ENCODE assay signal across 8 mouse cellular contexts in the genomic region with DNA sequence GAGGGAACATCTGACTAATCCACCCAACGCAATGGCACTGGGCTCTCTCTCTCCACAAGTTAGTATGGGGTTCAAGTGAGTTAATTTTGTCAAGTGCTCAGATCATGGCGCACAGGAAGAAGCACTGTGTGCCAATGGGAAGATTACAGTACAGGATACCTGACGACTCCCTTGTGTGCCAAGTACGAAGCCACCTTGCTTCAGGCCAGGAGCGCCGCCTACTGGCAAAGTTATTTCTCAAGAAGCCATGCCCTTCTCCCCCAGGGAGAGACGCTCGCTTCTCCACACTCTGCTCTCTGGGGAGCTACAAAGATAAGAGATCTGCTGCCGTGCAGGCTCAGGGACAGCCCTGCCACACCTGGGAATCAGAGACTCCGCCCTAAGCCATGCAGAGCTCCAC. TPM values are rescaled to one million over a fixed set of nuclear protein-coding genes. Genes with fewer than 3 reads are reported as not detected.
DNase-seq lines count a peak whose midpoint lies in the region; ATAC-seq and TF ChIP-seq lines count a peak whose summit lies in the region.

No protein-coding gene starts in this region.

- no peak for TF ChIP-seq POLR2A in small intestine, adult 2 months (IDR thresholded peaks at IDR 0.05; ENCODE audit: low read depth, low read length)

- peak; percentile 47; the same call in 1 of the 2 replicates for TF ChIP-seq CTCF in small intestine, adult 2 months (IDR thresholded peaks at IDR 0.05; ENCODE audit: extremely low read depth, insufficient read length, insufficient replicate concordance, low read depth, low read length)

- peaks cover 41% of the 10 kb centered on the region for H3K27me3 ChIP-seq in small intestine, adult 2 months (ENCODE audit: control insufficient read depth, insufficient read depth, low read length)

- peaks cover 6% of the 10 kb centered on the region for H3K4me1 ChIP-seq in small intestine, adult 2 months (ENCODE audit: control insufficient read depth, insufficient read depth, insufficient read length, low read length)

- 8% methylated on average over 10 of the region's 10 CpGs for WGBS in small intestine, adult 2 months

- no peak for ATAC-seq in cerebellum, adult (ENCODE audit: insufficient number of reproducible peaks, low FRiP score, low TSS enrichment)

- no peaks in the 10 kb centered on the region for H3K36me3 ChIP-seq in small intestine, adult 2 months (ENCODE audit: control insufficient read depth, insufficient read depth, low read length)

- peak; percentile 58 for DNase-seq in cerebellum, adult 9-10 months
- DNase-seq in ovary, postnatal 36 days (ENCODE audit: low spot score): peak; percentile 51
- no peak for DNase-seq in ovary, postnatal 10 days (ENCODE audit: low spot score)
- DNase-seq in cerebellum, postnatal 10 days: peak; percentile 63 to 71
- DNase-seq in kidney, adult 9 months: peak; percentile 75
- no peak for DNase-seq in ovary, postnatal 14 days (ENCODE audit: low spot score)

- H3K27ac ChIP-seq in small intestine, adult 2 months (ENCODE audit: insufficient read depth, low read depth, low read length): no peak overlapping the region

- H3K4me3 ChIP-seq in small intestine, adult 2 months (ENCODE audit: low read depth, low read length): no peak overlapping the region

RNA-seq across cellular contexts. Expression of a gene that starts 19.5 kb away (rescaled TPM):
- polyA plus RNA-seq in small intestine, adult 2 months (2012; rRNA removed): not detected in 2 replicates

RNA-seq across cellular contexts. Expression of a gene that starts 29.1 kb away (rescaled TPM):
- not detected in 2 replicates for polyA plus RNA-seq in small intestine, adult 2 months (2012; rRNA removed)

RNA-seq across cellular contexts. Expression of a gene that starts 29.7 kb away (rescaled TPM):
- 0.20 and 0.25 TPM in 2 replicates for polyA plus RNA-seq in small intestine, adult 2 months (2012; rRNA removed)

RNA-seq across cellular contexts. Expression of a gene that starts 38.7 kb away (rescaled TPM):
- polyA plus RNA-seq in small intestine, adult 2 months (2012; rRNA removed): 3.3 and 6.3 TPM in 2 replicates

Comparison
In these comparisons a context has a peak if more than half of its experiments do, and no peak if none do; other contexts are left out.
1. DNase-seq: peak in cerebellum, adult 9-10 months (single experiment), ovary, postnatal 36 days (single experiment), cerebellum, postnatal 10 days (2 of 2) and kidney, adult 9 months (single experiment); none in ovary, postnatal 10 days (single experiment) and ovary, postnatal 14 days (single experiment).